Mouse (Mus musculus) cerebellum, adult 2 months (tissue): ENCODE data around the gene Zfp1.

Source experiments
- CTCF ChIP-seq: fragments of 200-500 bp; IDR thresholded peaks from 2 replicates; pipeline ENCODE4 v1.5.1; 2011; ENCODE audit warnings: low read depth, mild to moderate bottlenecking, control low read depth, low read length, moderate library complexity, borderline replicate concordance; ENCODE audit not compliant: insufficient read depth
- POLR2A ChIP-seq: fragments of 200-500 bp; IDR thresholded peaks from 2 replicates; pipeline ENCODE4 v1.6.1; 2011; ENCODE audit warnings: low read length, control low read depth, borderline replicate concordance; ENCODE audit not compliant: insufficient read depth

DNA sequence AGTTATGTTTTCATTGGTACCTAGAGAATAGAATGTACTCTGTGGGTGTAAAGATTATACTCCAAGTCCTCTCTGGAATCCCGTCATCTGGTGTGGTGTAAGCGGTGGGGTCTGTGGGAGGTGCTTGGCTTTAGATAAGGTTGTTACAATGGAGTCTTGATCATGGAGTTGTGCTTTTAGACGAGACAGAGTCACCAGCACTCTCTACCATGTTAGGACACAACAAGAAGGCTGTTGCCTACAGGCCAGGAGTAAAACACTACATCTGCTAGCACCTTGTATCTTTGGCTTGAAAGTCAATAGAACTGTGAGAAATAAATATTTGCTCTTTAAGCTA is 46.7 kb upstream of the Zfp1 start:
- TF ChIP-seq CTCF: no peak
- no peak for TF ChIP-seq POLR2A
